Mouse (Mus musculus) c-Kit-negative CD71-positive TER-119-positive erythroid progenitor cells, embryonic 14.5 days (primary cell): Measurements from ENCODE around the gene Asl.
A peak's percentile ranks its signal among the peaks of the same experiment; 100 is the strongest.

Source experiments
- DNase-seq: peaks from one replicate; pipeline ENCODE4 v3.0.0-alpha.2; 2013; ENCODE audit warnings: low read depth, low spot score

Asl gene

DNA sequence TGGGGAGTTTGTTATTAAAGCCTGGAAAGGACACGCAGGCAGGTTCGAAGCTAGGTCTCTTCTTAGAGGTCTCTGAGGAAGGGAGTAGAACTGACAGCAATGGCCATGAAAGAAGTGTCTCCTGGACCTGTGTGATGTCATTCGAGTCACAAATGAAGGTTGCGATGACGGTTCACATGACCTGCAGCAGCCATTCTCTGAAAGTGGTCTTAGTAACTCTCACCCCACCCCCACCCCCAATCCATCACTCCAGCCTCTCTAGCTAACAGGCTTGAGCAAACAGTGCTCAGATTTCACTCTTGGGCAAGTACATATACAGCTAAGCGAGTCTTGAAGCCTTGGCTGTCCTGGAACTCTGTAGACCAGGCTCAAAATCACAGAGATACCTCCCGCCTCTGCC lies 25.8 kb downstream of the Asl start:
- DNase-seq = no peak

DNA sequence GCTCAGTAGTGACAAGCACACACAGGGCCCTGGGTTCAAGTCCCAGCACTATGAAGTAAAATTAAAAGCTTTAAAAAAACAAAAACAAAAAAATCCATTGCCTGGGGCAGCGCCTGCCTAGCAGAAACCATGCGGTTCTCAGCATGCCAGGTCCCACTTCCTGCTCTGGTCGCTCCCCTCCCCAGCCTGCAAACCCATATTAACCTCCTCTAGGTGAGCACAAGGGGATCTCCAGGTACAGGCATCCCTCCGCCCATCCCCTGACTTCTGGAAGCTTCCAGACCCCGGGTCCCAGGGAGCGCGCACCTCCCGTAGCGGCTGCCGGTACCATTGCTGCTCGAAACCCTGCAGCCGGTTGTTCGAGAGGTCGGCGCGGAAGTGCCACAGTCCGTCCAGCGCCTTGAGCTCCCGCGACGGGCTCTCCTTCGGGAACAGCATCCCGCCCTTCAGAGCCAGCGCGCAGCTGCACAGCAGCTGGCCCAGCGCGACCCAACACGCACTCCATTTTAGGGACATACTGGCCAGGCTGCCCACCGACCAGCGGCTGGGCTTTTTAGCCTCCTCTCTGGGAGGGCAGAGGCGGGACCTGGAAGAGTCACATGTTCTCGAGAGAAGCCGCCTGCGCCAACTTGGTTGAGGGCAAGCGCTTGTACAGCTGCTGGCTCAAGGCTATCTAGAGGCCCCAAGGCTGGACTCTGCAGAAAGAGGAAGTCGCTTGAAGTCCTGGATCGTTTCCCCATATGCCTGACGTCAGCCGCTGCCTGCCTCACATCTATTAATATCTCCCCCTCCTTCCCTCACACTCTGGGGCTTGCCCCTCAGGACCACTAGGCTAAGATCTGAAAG lies 26.5 kb downstream of the Asl start, which contains the start of gene Gusb:
TSS of gene Gusb (minus strand) at position 749 of the 846 bp plus-strand sequence.
- no peak for DNase-seq

DNA sequence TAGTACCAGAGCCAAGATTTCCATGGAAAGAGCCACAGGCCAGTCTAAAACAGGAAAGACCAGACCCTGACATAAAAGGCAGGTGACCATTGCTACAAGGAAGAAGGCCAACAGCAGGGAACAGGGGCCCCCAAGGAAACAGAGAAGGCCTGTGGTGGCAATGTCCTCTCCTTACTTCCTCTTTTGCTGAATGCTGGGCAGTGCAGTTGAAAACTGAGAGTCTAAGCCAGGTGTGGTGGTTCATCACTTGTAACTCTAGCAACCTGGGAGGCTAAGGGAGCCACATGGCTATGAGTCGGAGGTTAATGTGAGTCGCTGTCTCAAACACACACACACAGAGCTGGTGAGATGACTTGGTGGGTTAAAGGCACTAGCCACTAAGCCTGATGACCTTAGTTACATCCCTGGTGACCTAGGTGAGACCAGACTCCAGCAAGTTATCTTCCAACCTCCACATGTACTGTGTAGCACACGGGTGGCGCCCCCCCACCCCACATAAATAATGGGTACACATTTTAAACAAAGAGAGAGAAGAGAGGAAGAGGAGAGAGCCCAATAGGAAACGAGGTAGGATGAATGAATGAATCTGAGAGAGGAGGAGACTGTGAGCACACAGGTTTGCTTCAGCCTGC lies 27.6 kb downstream of the Asl start:
- no peak for DNase-seq

DNA sequence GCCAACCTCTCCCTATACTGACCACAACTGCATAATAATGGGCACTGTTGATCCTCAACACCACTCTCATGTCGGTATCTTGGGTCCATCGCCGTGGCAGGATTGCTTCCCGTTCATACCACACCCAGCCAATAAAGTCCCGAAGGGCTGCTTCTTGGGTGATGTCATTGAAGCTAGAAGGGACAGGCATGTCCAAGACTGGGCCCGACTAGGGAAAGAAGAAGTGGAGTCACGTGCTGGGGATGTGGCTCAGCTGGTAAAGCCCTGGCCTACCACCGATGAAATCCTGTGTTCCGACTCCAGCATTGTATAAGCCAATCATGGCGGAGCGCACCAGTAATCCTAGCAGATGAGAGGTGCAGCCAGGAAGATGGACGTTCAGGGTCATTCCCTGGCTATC lies 28.3 kb downstream of the Asl start:
- DNase-seq = no peak

DNA sequence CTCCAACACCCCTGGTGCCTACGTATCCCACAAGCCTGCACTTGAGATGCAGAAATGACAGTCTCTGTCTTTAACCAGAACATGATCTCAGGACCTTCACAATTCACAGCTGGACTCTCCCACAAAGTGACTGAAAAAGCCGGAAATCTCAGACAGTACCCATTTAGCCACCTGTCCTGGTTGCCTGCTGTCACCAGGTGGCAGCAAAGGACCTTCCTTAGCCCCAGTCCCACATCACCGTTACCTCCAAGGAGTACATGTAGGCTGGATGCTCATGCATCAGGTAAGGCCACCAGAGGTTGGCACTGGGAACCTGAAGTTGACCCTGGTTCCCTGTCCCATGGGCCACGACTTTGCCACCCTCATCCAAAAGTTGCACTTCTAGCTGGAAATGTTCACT lies 29.9 kb downstream of the Asl start:
- no peak for DNase-seq

DNA sequence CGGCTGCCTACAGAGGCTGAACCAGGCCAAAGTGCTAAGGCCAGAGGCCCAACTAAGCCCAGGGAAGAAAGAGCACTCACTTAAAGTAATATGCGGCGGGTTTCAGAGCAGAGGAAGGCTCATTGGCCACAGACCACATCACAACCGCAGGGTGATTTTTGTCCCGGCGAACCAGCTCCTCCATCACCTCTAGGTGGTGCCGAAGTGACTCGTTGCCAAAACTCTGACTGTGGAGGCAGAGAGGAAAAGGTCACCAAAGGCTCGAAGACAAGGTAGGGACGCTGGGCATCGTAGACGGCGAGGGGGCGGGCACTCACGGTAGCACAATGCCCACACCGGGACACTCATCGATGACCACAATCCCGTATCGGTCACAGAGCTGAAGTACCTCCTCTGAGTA lies 31.3 kb downstream of the Asl start:
- no peak for DNase-seq

DNA sequence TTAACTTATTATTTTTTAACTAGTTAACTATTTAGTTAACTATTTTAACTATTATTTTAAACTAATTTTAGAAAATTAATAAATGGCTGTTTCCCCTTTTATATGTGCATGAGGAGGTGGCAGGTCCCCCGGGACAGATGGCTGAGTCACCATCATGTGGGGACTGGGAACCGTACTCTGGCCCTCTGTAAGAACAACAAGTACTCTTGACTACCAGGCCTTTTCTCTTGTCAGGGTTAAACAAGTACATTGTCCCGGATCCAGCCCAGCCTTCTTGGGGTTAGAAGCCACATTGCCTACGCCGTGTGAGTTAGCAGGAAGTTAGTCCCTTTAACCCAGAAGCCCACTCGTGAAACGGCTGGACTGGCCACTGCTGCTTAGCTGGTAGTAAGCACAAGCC lies 34.1 kb downstream of the Asl start:
- no peak for DNase-seq

DNA sequence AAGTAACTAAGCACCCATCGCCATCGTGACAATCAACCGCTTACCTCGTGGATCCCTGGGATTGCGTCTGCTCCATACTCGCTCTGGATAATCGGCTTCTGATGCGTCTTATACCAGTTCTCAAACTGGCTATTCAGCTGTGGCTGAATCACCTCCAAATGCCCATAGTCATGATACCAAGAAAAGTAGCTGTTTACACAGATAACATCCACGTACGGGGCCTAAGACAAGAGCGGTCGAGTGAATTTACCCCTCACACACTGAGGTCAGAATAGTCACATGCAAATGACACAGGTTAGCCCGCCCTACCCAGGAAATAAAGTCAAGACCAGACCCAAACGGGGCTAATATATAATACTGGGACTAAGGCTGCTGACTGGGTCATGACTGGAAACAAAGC lies 35.7 kb downstream of the Asl start:
- no peak for DNase-seq

DNA sequence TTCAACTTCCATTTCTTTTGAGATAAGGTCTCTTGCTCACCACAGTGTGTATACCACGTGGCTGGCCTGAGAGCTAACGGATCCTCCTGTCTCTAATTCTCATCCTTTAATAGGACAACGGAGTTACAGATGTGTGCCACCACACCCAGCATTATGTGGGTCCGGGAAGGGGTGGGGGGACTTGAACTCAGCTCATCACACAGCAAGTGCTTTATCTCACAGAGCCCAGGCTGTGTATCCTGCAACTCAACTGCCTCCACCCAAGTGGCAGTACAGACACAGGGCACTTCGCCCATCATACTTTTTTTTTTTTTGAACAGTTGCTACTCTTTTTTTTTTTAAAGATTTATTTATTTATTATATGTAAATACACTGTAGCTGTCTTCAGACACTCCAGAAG lies 37.1 kb downstream of the Asl start:
- no peak for DNase-seq

DNA sequence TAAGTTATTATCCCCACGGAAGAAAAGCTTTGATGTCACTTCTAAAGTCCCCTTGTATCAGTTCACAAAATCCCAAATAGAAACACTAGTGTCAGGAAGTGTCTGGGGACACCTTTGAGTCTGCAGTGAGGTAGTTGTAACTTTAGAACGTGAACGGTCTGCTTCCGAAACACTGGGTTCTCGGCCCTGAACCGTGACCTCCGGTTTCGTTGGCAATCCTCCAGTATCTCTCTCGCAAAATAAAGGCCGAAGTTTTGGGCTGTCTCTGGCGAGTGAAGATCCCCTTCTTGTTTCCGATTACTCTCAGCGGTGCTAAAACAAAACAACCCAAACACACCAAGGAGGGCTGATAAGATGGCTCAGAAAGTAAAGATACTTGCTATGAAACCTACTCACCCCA lies 39.7 kb downstream of the Asl start:
- DNase-seq = no peak

DNA sequence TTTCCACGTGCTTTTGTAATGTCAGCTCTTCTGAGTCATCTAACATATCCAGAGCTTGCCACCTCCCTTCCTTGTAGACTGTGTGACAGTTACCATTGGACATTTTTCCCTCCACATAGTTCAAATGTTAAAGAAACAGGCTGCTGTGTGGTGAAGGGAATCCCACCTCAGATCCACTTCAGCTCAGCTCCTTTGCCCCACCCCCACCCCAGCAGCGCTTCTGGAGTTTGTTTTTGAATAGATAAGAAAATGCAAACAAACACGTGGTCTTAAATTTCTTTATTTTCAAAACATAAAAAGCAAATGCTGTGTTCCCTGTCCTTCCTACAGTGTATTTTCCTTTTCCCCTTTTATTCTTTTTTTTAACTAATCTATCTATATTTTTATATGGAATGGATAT lies 48.8 kb downstream of the Asl start:
- DNase-seq = no peak

DNA sequence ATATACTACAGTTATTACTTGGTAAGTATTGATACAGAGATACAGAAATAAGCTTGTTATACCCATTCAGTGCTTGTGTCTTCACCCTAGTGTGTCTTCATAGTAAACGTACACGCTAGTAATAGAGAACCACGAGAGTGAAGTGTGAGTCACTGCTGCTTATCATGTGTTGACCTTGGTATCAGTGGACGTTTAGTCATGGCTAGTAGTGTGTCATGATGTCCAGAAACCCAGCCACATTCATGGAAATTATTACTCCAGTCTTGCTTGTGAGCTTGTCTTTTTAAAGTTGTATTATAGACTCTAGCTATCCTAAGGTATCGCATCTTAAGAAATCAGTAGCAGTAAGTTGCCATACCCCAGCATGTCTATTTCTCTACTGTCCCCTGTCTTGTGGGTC lies 50.4 kb downstream of the Asl start:
- no peak for DNase-seq

DNA sequence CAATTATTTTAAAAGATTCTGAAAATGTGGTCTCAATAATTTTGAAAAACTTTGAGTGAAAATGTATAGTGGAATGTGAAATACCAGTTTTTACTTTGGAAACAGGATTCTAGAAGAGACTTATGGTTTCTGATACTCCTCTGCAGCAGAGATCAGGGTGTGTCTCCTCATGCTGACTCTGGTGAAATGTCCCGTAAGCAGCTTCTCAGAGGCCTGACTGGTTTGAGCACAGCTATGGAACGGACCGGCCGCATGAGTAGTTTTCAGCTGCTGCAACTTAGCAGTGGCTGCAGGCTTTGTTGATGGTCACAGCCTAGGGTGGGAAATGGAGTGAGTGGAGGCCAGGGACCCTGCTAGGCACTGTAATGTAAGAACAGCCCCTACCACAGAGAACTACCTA lies 51.3 kb downstream of the Asl start:
- no peak for DNase-seq

DNA sequence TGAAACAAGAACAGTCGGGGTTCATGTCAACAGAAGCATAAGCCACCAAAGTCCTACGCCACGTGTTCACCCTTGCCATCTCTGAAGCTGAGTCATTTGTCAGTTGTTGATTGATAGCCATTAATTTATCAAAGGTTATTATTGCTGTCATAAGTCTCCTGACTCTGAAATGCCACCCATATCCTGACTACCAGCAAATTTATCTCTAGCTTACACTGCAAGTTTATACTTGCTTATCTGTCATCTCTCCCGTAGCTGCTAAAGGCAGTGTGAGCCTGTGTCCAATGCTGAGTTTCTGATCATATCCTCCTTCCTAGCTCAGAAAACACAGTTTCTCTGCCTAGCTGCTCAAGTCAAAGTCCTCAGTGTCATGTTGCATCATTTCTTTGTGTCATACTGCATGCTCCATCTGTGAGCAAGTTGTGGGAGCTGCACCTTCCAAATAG lies 54.2 kb downstream of the Asl start:
- DNase-seq = peak; percentile 55

DNA sequence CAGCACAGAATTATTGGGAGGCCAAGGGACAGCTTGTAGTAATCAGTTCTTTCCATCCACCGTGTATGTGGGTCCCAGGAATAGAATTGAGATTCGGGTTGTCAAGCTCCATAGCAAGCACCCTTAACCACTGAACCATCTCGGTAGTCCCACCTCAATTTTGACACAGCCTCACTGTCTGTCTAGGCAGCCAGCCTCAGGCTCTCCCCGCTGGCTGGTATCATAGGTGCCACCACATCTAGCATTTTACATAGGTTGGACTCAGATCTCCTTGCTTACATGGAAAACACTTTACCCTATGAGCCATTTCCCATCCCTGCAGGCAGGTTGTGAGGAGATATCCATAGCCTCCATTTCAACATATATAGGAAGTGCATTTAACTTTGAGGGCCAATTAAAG lies 54.7 kb downstream of the Asl start:
- no peak for DNase-seq

DNA sequence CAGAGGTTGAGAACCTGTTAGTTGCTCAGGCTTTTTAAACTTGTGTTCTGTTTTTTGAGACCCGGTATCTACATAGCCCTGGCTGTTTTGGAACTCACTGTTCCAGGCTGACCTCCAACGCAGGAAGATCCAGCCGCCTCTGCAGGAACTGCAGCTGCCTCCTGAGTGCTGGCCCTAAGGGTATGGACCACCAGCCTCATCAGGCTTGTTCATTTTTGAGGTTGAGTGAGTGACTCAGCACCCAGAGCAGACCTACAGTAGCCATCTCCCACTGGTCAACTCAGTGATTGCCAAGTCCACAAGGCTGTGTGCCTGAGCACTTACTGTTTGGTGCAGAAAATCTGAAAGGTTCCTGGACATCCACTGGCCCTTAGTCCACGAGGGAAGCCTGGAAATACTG lies 57.6 kb downstream of the Asl start:
- DNase-seq = no peak

DNA sequence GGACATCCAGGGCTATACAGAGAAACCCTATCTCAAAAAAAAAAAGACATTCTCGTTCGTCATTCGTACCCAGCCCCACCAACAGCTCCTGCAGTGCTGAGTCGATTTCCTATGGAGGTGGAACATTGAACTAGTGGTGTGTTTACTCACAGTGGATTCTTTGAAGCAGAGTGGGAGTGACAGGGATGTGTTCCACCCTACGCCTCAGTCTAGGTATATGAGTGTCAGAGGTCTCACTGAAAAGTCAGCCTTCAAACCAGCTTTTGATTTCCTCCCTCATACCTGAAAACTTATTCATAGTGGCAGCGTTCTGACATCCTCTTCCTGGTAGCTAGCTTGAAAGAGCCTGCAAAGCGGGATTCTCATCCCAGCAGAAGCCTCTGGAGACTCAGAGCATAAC lies 60.6 kb downstream of the Asl start:
- DNase-seq = no peak

DNA sequence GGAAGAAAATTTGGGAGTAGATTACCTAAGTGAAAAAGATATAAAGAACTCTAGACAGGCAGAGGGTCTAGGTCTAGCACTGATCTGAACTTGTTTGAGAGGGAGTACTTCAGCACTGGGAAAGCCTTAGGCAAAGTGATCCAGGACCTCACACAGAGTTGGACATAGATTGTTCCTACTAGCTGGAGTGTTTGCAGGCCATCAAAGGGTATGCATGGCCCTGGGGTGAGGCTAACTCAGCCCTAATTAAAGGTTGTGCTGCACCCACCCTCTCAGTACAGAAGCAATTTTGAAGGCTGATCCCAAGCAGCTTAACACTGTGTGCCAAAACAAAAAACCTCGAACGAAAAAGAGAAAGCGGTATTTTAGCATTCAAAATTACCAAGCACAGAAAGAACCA lies 62.6 kb downstream of the Asl start:
- DNase-seq = no peak

DNA sequence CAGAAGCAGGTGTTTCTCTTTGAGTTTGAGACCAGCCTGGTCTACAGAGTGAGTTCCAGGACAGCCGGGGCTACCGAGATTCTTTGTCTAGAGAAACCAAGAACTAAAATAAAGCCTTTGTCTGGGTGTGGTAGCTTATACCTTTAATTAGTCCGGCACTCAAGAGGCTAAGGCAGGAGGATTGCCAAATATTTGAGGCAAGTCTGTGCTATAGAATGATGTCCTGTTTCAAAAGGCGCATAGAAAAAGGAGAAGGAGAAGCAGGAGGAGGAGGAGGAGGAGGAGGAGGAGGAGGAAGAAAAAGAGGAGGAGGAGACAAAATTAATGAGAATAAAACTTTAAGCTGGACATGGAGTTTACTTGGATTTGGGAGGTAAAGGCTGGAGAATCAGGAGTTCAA lies 65.8 kb downstream of the Asl start:
- no peak for DNase-seq
